Mouse (Mus musculus) liver (tissue): ENCODE results near the gene Ugt1a6a.

Source experiments
- DNase-seq: peaks from one replicate; pipeline ENCODE4 v3.0.0-alpha.2; 2020; ENCODE audit warnings: mixed read lengths

Gene Ugt1a6a

DNA sequence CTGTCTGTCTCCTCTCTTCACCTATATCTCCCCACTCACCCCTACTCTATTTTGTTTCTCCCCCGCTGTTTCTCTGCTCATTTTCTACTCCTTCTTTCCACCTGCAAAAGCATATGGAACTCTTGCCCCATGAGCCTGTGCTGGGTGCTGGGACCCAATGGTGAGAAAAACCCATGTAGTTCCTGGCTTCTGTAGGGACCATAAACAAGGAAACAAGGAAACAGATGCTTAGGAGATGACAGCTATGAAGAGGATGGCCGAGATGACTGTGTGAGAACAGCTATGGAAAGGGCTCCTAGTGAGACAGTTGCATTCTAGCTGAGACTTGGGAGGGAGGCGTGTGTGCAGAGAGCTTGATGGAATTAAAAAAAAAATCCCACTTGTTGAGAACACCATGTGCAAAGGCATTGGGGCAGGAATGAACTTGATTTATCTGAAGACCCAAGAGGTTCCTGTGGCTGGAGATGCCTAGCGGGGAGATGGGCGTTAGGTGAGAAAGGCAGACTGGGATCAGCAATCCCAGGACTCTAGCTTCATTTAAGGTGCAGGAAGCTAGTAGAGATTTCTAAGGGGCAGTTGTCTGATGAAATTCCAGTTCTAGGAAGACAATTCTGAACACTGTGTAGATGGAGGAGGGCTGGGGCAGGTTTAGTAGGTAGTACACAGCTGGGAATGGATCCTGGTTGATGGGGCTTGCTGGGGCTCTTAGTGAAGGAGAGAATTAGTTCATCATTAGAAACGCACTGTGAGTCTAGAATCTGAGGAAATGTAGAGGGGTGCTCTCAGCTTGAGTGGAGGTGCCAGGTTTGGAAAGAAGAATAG is 96.6 kb downstream of the Ugt1a6a start:
- no peak for DNase-seq

DNA sequence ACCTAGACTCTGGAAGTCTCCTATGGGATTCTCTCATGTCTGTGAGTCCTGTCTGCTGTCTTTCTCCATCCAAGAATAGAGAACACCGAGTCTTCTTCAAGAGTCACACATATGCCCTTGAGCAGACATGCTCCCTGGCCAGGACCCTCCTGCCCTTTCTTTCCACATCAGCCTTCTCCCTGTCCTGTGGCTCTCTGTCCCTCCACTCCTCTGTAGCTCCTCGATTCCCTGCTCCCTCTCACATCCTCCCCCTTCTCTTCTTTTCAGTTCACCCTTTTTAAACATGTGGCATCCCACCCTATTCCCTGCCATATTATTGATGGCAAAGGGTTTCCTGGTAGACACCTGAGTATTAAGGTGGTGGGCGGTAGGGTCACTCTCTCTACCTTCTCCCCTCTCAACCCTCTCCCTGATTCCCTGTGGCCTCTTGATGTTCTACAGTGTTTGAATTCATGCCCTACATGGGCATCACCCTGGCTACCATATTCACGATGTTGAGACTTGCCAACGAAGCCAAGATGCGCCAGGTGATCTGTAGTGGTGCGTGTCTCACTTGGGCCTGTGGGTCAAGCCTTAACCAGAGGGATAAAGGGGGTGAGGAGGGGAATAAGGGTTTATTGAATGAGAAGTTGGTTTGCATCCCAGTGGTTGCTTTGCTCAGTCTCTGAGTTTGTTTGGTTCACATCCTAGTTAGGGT is 97.3 kb downstream of the Ugt1a6a start:
- no peak for DNase-seq

DNA sequence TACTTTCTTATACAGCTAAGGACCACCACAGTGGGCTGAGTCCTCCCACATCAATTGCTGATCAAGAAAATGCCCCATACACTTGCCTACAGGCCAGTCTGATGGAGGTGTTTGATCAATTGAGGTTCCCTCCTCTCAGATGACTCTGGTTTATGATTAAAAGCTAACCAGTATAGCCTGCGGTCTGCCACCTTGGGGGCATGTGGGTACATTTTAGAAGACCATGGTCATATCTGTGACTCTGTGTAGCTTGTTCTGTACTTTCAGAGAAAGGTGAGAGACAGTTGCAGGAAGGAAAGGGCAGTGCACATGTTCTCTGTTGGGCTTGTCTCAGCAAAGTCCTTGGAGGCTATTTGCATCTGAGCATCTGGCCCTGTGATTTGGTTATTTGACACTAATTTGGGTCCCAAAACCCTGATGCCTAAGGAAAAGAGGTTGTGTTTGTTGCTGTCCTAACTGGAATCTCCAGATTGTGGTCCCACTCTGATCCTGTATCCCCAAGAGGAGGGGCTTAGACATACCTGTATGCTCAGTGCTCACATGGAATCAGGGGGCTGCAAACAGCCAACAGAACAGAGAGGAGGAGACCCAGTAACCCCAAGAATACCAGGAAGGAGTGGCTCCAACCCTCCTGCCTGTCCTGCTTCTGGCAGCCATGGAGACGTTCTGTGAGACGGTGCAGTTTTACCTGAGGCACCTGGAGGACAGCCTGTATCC is 98.2 kb downstream of the Ugt1a6a start:
- no peak for DNase-seq

DNA sequence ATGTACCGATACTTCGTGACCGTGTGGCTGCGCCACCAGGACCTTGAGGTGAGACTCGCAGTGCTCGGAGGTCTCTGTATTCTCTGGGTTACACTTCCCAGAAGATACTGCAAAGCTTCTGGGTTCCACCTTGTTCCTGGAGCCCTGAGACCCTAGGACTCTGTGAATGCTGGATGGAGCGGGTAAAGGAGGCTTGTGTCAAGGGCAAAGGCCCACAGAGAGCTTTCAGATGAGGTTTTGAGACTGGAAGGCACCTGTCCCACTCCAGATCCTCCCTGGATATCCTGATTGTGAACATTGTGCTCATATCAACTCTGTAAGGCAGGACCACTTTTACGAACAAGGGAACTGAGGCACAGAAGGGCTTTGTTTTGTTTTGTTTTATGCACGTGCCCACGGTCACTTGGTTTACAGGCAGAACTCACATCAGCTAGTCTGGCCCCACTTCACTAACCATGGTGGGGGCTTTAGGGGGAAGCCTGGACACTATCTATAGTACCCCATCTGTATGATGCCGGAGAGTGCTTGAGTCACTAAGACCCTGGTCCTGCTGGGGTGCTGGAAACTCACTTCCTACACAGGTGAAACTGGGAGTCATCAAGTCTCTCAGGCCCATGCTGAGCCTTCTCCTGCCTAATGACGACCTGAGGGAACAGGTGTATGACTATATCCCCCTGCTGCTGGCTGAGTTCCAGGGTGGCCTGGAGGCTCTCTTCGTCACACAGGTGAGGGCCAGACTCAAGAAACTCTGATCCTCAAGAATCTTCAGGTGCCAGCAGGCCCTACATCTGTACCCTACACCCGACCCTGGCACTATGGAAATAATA is 99.0 kb downstream of the Ugt1a6a start:
- no peak for DNase-seq

DNA sequence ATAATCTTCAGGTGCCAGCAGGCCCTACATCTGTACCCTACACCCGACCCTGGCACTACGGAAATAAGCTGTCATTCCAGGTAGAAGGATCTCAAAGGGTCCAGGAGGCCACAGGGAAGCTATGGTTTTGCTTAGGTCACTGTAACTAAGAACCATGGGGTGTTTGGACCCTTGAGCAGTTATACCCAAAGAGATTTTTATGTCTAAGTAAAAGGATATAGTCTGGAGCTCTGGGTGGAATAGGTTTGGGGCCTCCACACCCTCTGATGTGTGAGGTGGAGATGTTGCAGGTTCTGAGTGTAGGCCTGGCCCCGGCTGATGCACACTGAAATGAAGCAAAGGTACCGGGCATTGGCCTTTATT is 99.6 kb downstream of the Ugt1a6a start:
- DNase-seq = no peak

DNA sequence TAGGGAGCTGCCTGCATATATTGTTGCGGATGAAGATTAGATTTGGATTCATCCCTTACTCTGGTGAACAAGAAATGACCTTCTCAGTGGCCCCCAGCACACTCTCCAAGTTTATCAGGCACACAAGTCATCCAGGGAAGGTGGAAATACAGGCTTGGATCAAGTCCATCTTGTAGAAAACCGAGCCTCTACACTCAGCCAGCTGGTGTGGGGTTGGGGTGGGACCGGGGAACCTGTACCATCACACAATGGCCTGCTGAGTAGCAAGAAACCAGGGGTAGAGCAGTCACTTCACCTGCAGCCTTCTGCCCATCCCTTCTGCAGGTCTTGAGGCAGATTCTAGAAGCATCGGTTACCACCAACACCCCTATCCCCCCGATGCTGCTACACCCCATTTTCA is 100.0 kb downstream of the Ugt1a6a start:
- DNase-seq = no peak

DNA sequence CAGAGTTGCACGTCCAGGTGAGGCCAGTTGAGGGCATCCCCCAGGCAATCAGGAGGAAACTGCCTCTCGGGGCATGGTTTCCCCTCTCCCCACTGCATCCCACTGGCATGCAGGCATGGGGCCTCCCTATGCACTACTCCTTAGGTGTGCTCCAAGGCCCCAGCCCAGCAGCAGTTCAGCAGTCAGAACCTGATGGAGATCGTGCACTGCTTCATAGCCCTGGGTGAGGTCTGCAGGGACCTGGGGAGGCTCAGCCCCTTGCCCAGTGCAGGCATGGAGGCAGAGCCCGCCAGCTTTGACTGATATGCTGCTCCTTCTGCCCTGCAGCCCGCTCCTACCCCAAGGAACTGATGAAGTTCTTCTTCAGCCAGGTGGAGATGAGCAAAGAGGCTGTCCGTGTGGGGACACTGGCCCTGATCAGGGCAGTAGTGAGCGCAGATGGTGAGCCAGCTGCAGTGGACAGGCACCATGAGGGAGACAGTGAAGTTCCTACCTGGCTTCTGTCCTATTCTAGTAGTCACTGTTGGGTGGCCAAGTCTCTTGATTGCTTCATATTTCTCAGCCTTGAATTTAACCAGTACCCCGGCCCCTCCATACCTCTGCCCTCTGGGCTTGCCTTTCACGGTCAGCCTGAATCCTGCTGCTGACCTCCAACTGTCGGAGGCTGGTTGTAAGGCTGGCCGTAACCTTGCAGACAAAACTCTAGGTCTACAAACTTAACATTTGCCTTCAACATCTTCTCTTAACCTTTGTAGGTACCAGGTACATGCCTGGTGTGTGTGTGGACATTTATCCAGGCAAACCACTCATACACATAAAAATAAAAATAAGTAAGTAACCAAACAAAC is 100.7 kb downstream of the Ugt1a6a start:
- DNase-seq = no peak

DNA sequence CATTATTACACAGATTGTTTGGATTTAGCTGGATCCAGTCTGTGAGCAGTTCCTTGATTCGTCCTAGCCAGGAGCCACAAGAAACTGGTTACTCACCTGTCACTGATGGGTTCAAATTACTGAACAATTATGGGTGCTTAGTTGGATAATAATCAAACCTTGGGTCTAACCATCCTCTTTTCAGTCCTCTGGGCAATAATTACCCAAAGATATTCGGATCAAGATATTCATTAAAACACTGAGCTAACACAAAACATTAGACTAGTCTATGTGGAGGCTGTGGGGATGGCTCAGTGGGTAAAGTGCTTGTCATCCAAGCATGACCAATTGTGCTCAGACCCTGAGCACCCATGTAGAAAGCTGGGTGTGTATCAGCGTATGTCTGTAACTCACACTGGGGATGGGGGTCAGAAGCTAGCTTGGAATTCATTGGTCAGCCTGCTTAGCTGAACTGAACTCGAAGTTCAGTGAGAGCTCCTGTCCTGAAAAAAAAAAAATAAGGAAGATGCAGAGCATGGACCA is 101.3 kb downstream of the Ugt1a6a start:
- no peak for DNase-seq

DNA sequence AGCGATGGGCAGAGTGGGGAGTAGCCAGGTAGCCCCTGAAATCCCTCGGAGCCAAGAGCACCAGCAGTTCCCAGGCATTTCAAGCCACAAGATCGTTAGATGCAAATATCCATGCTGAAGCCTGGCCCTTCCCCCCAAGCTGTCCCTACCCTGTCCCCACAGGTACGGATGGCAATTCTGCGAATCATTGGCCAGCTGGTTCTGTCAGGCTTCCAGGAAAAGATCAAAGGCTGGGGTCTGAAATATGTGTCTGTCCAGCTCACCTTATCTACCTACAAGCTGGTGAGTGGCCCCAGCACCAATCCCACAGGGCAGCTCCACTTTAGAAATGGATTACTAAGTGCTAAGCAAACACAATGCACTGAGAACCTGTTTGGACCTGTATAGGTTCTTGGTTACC is 102.7 kb downstream of the Ugt1a6a start:
- DNase-seq = no peak

DNA sequence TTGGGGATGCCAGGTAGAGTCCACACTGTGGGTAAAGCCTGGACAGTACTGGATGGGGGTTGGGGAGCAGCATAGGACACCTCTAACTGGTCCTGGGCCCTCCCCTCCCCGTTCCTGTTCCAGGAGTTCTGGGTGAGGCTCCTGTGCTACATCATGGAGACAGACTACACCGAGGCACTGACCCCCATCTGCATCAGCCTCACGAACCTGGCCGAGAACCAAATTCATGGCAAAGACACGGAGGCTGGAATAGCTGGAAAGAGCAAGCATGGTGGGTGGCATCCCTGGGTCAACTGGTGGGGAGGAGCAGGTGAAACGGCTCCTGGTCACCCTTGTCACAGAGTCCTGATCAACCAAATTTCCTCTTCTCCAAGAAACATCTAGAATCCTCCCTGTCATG is 104.2 kb downstream of the Ugt1a6a start:
- DNase-seq = no peak

DNA sequence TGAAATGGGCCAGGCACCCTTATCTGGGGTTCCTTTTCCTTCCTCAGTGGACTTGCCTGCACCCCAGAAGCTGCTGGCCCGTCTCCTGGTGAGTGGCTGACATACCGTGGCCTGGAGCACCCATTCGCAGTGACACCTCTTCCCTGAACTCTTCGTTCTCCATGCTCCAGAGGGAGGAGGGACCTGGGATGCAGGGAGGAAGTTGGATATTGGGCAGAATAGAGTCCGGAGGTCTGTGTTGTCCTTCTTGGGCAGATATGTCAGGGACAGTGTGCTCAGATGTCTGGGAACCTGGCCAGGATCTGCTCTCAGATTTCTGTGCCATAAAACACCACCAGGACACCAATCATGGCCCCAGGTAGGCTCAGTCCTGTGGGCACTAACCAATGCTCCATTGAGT is 105.5 kb downstream of the Ugt1a6a start:
- no peak for DNase-seq

DNA sequence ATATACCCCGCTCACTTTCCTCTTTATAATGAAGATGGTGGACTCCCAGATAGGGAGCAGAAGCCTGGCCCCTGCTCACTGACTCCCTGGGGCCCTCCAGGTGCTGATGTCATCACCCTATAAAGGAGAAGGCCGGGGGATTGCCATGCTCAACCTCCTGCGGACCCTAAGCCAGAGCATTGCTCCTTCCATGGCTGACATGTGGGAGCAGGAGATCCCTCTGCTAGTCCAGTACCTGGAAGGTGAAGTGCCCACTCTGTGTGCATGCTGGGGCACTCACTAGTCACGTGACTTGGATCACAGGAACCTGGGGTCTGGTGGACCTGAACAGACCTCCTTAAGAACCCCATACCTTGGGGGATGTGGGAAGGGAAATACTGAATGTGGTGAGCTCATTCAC is 106.0 kb downstream of the Ugt1a6a start:
- DNase-seq = no peak

DNA sequence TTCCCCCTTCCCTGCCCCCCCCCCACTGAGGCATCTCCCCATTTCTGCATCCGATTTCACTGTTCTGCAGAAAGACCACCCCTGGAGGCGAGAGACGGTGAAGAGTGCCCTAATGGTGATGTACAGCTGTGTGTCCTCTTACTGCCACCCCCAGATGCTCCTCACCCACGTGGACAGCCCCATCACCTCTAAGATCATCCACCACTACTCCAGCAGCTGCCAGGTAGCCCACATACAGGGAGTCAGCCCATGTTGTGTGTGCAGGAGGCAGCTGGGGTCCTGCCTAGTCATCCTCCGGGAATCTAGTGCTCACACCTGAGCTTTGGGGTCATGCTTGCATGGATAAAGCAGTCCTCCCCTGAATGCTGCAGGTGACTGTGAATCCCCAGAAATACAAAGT is 109.3 kb downstream of the Ugt1a6a start:
- DNase-seq = no peak

DNA sequence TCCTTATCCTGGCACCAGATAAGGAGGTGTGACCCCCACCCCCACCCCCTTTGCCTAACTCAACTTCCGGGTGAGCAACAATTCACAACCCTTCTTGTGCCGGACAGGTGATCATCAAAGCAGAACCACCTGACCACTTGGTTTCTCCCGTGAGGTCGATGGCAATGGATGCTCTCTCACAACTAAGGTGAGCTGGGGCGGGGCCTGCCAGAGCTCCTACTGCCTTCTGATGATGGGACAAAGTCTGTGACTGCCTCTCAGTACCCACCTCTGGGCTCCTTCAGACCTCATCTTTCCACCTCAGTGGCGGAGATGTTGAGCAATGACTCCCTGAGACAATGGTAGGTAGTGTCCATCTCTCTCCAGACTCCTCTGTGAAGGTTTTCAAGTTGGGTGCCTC is 111.3 kb downstream of the Ugt1a6a start:
- no peak for DNase-seq

DNA sequence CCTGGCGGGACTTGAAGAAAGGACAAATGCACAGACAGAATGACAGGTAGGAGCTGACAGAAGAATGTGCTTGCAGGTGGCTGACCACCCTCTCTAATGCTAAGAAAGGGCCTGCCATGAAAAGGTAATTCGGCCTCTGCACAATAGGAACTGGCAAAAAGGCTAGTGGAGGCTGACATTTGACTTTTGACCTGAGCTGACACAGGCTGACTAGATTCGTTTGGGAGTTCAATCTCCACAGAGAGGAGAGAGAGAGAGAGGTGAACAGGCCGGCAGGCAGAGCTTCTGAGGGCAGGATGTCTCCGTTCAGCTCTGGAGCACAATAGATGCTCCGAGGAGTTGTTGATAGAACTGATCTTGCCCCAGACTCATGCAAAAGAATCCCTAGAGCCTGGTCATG is 111.8 kb downstream of the Ugt1a6a start:
- DNase-seq = no peak

DNA sequence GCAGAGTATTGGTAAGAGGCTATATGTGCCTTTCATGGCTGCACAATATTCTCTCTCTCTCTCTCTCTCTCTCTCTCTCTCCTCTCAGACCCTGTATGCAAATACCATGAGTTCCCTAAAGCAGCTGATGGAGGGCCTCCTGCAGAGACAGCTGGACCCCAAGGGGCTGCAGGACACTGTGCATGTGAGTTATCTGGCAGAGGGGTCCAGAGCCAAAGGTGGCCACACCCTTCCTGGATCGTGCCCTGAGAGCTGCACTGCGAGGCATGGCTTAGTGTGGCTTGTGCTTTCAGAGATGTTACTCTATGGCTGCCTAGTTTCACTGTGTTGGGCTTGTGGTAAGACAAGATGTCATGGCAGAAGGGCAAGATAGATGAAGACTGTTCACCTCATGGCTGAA is 113.1 kb downstream of the Ugt1a6a start:
- DNase-seq = no peak

DNA sequence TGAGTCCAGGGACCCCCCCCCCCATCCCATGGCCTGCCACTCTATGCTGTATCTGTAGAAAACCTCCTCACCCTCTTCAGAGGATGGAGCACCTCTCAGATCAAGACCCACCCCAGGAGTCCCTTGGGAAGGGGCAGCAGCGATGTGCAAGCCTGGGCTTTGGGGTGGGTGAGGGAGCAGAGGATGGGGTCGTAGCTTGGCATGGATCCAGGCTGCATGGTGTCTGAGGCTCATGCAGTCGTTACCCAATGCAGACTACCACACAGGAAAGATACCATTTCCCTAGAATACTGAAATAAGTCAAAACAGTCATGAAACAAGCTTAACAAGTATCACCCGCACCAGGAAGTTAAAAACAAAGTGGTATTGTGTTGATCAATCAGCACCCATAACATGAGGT is 114.0 kb downstream of the Ugt1a6a start:
- no peak for DNase-seq

DNA sequence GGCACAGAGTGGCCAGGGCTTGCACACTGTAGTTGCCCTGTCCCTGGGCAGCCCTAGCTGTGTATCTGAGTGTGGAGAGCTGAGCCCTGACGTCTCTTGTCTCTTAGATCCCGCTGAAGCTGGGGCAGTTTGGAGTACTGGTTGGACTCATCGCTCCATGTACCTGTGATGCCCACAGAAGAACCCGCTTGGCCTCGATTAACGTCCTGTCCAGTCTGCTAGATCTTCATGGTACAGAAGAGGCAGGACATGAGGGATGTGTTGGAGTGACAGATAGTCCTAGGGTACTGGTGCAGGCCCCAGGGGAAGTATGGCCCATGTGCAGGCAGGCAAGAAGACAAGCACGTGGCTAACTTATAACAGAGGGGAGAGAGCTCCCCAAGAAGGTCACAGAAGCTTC is 115.0 kb downstream of the Ugt1a6a start:
- DNase-seq = no peak

DNA sequence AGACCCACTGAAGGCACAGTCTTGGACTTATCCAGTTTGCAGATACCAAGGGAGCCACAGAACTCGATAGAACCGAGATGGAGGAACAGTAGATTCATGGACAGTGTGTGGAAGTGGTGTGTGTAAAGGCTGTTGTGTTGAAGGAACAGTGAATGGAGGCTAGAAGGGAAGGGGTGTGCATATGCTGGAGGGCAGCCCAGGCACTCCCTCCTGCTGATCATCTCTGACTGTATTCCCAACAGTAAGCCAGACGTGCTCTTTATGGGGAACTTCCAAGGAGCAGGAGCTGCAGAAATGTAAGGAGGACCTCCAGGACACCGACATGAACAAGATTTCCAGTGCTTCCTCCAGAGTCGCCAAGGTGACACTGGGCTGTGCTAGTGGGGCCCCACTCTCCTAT is 115.4 kb downstream of the Ugt1a6a start:
- no peak for DNase-seq

DNA sequence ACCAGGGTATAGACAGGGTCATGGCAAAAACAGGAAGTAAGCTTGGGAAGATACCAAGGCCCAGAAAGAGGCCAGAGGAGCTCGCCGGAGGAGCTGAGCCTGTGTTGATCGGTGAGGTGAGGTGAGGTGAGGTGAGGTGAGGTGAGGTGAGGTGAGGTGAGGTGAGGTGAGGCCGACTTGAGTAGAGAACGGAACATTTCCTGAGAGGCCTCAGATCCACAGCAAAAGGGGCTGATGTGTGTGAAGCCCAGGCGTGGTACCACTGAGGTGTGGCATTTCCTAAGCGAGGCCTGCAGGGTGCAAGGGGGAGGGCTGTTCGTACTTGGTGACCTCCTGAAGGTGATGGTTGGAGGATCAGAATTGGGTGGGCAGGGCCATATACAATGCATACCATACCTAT is 118.5 kb downstream of the Ugt1a6a start:
- no peak for DNase-seq

DNA sequence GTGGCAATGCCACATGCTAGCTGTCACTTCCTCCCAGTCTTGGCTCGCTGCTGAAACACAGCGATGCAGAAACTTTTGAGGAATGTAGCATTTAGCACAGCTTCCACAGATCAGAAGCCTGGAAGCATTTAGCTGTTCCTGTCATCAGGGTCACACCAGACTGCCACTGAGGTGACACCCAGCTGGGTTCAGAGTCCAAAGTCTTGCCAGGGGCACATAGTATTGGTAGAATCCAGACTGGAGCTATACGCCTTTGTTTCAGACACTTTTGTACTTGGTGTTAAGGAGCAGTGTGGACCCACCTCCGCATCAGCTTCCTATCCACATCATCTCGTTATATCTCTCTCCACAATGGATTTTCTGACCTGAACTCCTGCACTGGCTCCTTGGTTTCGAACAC is 118.9 kb downstream of the Ugt1a6a start:
- DNase-seq = no peak
